Mouse (Mus musculus) left cerebral cortex, adult 8-10 months (tissue): Measurements from ENCODE around the gene Ftsj1. TPM values are rescaled to one million over a fixed set of nuclear protein-coding genes. Genes with fewer than 3 reads are reported as not detected.

Experiments used
- DNase-seq, 2 experiments: peaks; one replicate each; pipeline ENCODE4 v3.0.0; 2022; ENCODE audit warnings: low spot score in 2 of 2
- total RNA-seq, 4 experiments: library from RNA; stranded (reverse); gene quantifications; 2 replicates each; pipeline ENCODE4 v1.2.4; 2022

The Ftsj1 gene
- total RNA-seq, 4 experiments from 2014 or later: 21.8 to 24.3 (median 23.1) TPM

GRCm38 (mm10) chrX:8219651-8220050 lies 32.6 kb downstream of the Ftsj1 start:
- no peak for DNase-seq

- no peak for DNase-seq
Measured at GRCm38 (mm10) chrX:8218114-8218513, 34.1 kb downstream of the Ftsj1 start.

- DNase-seq: peak in 1 of 2 experiments; percentile 70
Measured at GRCm38 (mm10) chrX:8217383-8217782, 34.8 kb downstream of the Ftsj1 start.

GRCm38 (mm10) chrX:8211490-8212207 lies 40.6 kb downstream of the Ftsj1 start:
- DNase-seq: no peak

- DNase-seq: no peak
Measured at GRCm38 (mm10) chrX:8209720-8210119, 42.5 kb downstream of the Ftsj1 start.

- DNase-seq: no peak
Measured at GRCm38 (mm10) chrX:8207224-8207623, 45.0 kb downstream of the Ftsj1 start.

GRCm38 (mm10) chrX:8206694-8207197 lies 45.5 kb downstream of the Ftsj1 start:
- no peak for DNase-seq

GRCm38 (mm10) chrX:8206015-8206693 lies 46.1 kb downstream of the Ftsj1 start, which contains the start of gene Porcn:
Gene Porcn, minus strand, starts transcription at chrX:8206525.
- DNase-seq: peak; percentile 54 to 78

GRCm38 (mm10) chrX:8205551-8205950 lies 46.7 kb downstream of the Ftsj1 start:
- DNase-seq: no peak

GRCm38 (mm10) chrX:8205088-8205487 lies 47.1 kb downstream of the Ftsj1 start:
- DNase-seq: no peak

GRCm38 (mm10) chrX:8204076-8204475 lies 48.1 kb downstream of the Ftsj1 start:
- no peak for DNase-seq

- DNase-seq: no peak
Measured at GRCm38 (mm10) chrX:8203105-8203504, 49.1 kb downstream of the Ftsj1 start.

- peak in 1 of 2 experiments; percentile 35 for DNase-seq
Measured at GRCm38 (mm10) chrX:8193419-8193723, 58.8 kb downstream of the Ftsj1 start, which contains the start of gene Ebp. Gene Ebp, minus strand, starts transcription at chrX:8193512.

- peak; percentile 37 to 75 for DNase-seq
Measured at GRCm38 (mm10) chrX:8192640-8193418, 59.4 kb downstream of the Ftsj1 start.

- no peak for DNase-seq
Measured at GRCm38 (mm10) chrX:8192126-8192639, 60.0 kb downstream of the Ftsj1 start.

Other genes starting within 250 kb of the Ftsj1 start
- gene Glod5, start 233.9 kb downstream of the Ftsj1 start, total RNA-seq: 1 to 10 TPM in 2 of 4 experiments, under 1 TPM in 1, not detected in 1; 0.63 to 1.2 (median 1.1) TPM
- 10 to 100 TPM; 24.7 to 27.5 (median 26.6) TPM for gene Suv39h1, start 177.6 kb downstream of the Ftsj1 start, total RNA-seq
- gene Was, start 161.9 kb downstream of the Ftsj1 start, total RNA-seq: 1 to 10 TPM in 3 of 4 experiments, under 1 TPM in 1; 0.82 to 3.6 (median 2.0) TPM
- 100 to 1,000 TPM; 176 to 202 (median 193) TPM for gene Wdr13, start 119.5 kb downstream of the Ftsj1 start, total RNA-seq
- gene Rbm3, start 106.5 kb downstream of the Ftsj1 start, total RNA-seq: 100 to 1,000 TPM; 134 to 198 (median 155) TPM
- 10 to 100 TPM; 12.7 to 15.0 (median 14.8) TPM for gene Tbc1d25, start 76.2 kb downstream of the Ftsj1 start, total RNA-seq
- gene Ebp, start 58.9 kb downstream of the Ftsj1 start, total RNA-seq: 10 to 100 TPM; 27.4 to 35.9 (median 33.1) TPM
- gene Porcn, start 45.9 kb downstream of the Ftsj1 start, total RNA-seq: 10 to 100 TPM; 66.0 to 71.8 (median 70.8) TPM
- gene Slc38a5, start 18.7 kb upstream of the Ftsj1 start, total RNA-seq: 1 to 10 TPM; 3.0 to 4.2 (median 3.7) TPM
- not detected for gene Ssxb10, start 75.0 kb upstream of the Ftsj1 start, total RNA-seq
- gene Ssxb9, start 114.6 kb upstream of the Ftsj1 start, total RNA-seq: not detected
- not detected for gene Ssxb1, start 160.9 kb upstream of the Ftsj1 start, total RNA-seq
- gene Ssxb2, start 209.3 kb upstream of the Ftsj1 start, total RNA-seq: not detected